Mouse (Mus musculus): Measurements from ENCODE around the gene Ntrk3.
A peak's percentile ranks its signal among the peaks of the same experiment; 100 is the strongest.

Gene Ntrk3

GRCm38 (mm10) chr7:78737614-78738210 is at the start of gene Ntrk3:
Gene Ntrk3 (minus strand): TSS chr7:78738012.
- DNase-seq (ENCODE audit: low read depth): no peak

GRCm38 (mm10) chr7:78785906-78786305 is 48.1 kb upstream of the Ntrk3 start:
- no peak for DNase-seq (ENCODE audit: low read depth)

- DNase-seq (ENCODE audit: low read depth): peak; percentile 77
Observed at GRCm38 (mm10) chr7:78782639-78783581, 45.1 kb upstream of the Ntrk3 start, which contains the start of the genes Mrps11 and Mrpl46. Gene Mrps11 (plus strand): TSS chr7:78783119. Gene Mrpl46 (minus strand): TSS chr7:78783531.

- DNase-seq (ENCODE audit: low read depth): no peak
Observed at GRCm38 (mm10) chr7:78778741-78779140, 40.9 kb upstream of the Ntrk3 start.

GRCm38 (mm10) chr7:78770936-78771335 is 33.1 kb upstream of the Ntrk3 start:
- DNase-seq (ENCODE audit: low read depth): no peak

- DNase-seq (ENCODE audit: low read depth): no peak
Observed at GRCm38 (mm10) chr7:78769075-78769652, 31.4 kb upstream of the Ntrk3 start.

GRCm38 (mm10) chr7:78767929-78768531 is 30.2 kb upstream of the Ntrk3 start:
- DNase-seq (ENCODE audit: low read depth): no peak

GRCm38 (mm10) chr7:78766019-78766683 is 28.3 kb upstream of the Ntrk3 start:
- peak; percentile 66 for DNase-seq (ENCODE audit: low read depth)

- DNase-seq (ENCODE audit: low read depth): no peak
Observed at GRCm38 (mm10) chr7:78765215-78765631, 27.4 kb upstream of the Ntrk3 start.

GRCm38 (mm10) chr7:78763801-78764200 is 26.0 kb upstream of the Ntrk3 start:
- DNase-seq (ENCODE audit: low read depth): no peak

- DNase-seq (ENCODE audit: low read depth): no peak
Observed at GRCm38 (mm10) chr7:78754458-78755000, 16.7 kb upstream of the Ntrk3 start.

- no peak for DNase-seq (ENCODE audit: low read depth)
Observed at GRCm38 (mm10) chr7:78753752-78754457, 16.1 kb upstream of the Ntrk3 start.

- DNase-seq (ENCODE audit: low read depth): no peak
Observed at GRCm38 (mm10) chr7:78752961-78753360, 15.1 kb upstream of the Ntrk3 start.

GRCm38 (mm10) chr7:78743731-78744385 is 6.0 kb upstream of the Ntrk3 start:
- DNase-seq (ENCODE audit: low read depth): no peak

GRCm38 (mm10) chr7:78739351-78740000 is 1.7 kb upstream of the Ntrk3 start:
- no peak for DNase-seq (ENCODE audit: low read depth)

- no peak for DNase-seq (ENCODE audit: low read depth)
Observed at GRCm38 (mm10) chr7:78737196-78737595, 616 bp downstream of the Ntrk3 start.

GRCm38 (mm10) chr7:78731391-78731790 is 6.4 kb downstream of the Ntrk3 start:
- DNase-seq (ENCODE audit: low read depth): no peak

GRCm38 (mm10) chr7:78724591-78724990 is 13.2 kb downstream of the Ntrk3 start:
- no peak for DNase-seq (ENCODE audit: low read depth)

- DNase-seq (ENCODE audit: low read depth): no peak
Observed at GRCm38 (mm10) chr7:78722051-78722450, 15.8 kb downstream of the Ntrk3 start.

Measured in fibroblast of lung, adult 2 months (primary cell).